Mouse (Mus musculus): Measurements from ENCODE around the gene Glrx.
"Not testable (repeated sequence)": the region's sequence is repeated elsewhere in the genome, so short reads cannot be mapped to it uniquely, and the experiment has no call there.

Gene Glrx

DNA sequence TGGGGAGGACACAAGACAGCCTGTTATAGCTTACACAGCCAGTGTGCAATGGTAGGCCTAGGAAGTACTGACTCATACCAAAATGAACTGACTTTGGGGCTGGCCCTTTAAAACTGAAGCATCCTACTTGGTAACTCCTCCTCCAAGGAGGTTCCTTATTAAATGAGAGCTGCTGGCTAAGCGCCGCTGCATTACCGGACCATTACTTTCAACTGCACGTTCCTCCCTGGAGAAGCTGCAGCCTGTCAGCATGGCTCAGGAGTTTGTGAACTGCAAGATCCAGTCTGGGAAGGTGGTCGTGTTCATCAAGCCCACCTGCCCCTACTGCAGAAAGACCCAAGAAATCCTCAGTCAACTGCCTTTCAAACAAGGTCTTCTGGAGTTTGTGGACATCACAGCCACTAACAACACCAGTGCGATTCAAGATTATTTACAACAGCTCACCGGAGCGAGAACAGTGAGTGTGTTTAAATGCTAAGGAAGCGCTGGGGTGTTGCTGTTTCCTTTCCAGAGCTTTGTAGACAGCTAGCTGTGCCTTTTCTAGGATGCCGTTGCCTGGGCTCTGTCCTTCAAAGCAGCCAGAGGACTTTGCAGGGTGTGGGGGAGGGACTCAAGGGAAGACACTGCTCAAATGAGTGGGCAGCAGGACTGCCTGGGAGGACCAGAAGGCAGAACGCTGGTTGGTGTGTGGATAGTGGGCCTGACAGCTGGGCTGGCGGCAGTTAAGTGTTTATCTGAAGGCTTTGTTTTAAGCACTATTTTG, at the start of gene Glrx:
Gene Glrx, plus strand, starts transcription at position 150 of the 763 bp plus-strand sequence.
- DNase-seq (ENCODE audit: low spot score in 2 of 2) = peak; percentile 7 to 22

DNA sequence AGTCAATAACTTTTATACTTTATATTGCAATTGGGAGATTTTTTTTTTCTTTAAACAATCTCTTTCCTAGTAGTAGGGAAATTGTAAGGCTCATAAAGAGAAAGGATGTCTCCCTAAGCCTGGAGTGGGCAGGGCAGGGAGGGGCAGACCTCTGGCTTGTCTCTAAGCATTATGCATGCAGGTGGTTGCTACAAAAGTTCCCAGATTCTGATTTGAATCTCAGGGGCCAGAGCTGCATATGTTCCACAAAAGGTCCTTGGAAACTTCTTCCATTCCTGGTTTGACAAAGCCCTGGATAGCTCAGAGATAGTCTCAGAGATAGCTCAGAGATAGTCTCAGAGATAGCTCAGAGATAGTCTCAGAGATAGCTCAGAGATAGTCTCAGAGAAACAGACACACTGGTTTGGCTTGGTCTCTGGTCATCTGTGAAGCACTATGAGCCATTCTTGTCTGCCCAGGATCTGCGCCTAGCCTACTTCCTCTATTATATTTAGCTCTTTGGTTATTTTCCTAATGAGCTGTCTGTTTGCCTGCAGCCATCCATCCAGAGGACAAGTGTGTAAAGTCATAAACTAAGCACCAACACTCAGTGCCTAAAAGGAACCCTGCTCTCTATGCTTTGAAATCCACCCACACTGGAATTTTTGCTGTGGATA, 49.0 kb upstream of the Glrx start:
- DNase-seq (ENCODE audit: low spot score in 2 of 2) = no peak

DNA sequence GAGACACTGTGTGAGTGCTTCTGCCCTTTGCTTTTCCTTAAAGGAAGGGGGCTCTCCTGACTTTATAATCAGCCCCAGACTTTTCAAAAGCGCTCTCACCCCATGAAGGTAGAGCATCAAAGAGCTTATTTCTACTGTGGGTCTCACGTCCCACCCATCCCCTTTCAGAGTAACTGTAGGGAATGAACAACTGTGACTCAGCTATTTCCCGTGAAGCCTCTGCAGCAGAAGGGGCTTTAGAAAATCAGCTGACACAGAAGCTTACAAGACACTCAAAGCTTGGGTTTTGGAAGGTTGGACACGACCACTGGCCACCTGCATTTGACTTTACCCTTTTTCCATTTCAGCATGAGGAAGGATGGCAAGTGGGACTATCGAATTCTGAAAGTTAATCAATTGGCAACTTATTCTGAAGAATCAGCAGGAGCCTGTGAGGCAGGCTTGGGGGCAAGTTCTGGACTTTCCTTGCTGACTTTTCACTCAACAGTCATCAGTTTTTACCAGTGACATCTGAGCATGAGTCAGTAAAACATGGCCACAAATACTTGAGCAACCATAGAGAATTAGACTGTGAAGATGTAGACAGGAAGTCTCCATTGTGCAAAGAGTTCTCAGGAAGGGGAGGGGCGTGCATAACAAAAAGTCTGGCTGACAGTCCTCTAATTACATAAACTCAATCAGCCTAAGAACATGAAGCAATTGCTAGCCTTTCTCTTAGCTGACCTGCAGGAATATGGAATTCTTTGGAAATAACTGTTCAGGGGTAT, 45.6 kb upstream of the Glrx start:
- DNase-seq (ENCODE audit: low spot score in 2 of 2) = no peak

DNA sequence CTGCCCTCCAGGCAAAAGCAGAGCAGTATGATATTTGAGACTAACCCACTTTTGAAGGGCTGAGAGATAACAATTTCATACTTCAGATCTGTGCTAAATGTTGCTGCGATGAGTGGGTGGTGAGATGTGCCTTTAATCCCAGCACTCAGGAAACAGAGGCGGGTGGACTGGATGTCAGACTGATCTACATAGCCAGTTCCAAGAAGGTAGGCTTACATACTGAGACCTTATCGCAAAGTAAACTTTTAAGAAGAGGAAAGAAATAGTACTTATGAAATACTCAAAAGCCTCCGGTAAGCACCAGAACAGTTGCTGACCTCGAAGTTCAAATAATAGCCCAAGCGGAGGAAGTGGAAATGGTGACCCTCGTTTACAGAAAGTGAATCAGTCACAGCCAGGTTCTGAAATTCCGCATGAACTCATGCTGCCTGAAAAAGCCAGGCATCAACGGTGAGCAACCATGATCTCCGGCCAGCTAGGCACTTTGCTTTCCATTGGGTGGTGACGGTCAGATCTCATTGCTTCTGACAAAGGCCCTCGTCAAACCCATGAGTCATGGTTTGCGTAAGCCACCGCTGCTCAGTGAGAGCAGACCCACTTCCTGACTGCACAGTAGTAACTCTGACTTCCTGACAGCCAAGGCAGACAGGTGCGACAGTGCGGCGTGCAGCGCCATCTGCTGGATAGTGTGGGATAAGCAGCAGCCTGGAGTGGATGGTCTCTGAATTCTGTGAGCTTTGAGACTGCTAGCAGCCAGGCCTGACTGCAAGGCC, 42.1 kb upstream of the Glrx start:
- peak; percentile 87 to 90 for DNase-seq (ENCODE audit: low spot score in 2 of 2)

DNA sequence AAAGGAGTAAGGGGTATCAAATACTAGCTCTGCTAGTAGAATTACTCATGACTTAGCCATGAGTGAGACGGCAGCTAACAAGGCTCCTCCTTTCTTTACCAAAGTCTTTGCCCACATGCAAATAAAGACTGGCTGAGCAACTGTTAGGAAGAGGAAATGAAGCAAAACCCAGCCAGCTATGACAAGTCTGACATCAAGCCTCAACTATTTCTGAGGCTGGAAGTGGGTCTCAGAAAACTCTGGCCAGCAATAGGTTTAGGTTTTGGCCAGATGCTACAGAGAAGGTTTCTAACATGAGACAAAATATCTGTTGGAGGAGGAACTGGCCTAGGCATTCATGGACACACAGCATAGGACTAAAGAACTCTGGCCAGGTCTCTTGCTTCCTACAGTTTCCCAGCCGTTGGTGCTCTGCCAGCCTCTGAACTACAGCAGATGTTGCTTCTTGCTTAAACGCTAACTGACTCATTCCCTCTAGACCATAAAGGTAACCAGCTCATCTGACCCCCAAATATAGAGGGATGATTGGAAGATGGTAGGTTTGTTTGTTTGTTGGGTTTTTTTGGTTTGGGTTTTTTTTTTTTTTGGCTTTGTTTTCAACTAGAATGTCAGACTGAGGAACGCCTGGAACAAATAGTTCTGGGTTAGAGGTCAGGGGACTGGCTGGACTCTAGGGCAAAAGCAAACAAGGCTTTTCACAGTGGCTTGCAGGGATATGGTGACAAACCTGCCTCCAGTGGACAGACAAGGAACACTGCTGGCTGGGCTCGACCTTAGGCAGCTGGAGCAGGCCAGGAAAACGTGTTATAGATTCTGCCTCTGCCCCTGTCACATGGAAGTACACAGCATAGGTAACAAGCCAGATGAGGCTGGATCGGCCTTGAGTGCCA, 41.0 kb upstream of the Glrx start:
- no peak for DNase-seq (ENCODE audit: low spot score in 2 of 2)

DNA sequence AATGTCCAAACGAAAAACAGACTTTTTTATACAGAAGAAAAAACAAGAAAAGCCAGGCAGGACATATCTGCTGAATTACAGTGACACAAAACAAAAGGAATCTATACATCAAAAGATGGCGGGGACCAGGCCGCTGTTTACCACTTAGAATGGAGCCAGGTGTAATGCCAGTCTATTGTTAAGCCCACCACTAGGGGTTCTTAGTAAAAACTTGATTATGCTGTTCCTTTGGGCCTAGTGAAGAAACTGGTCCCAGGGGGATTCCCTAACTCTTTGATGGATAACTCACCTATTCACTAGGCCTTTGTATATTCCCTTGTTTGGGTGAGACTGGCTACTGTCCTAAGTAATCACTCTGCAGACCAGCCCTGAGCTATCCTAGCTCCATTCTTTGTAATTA, 40.2 kb upstream of the Glrx start:
- DNase-seq (ENCODE audit: low spot score in 2 of 2) = no peak

DNA sequence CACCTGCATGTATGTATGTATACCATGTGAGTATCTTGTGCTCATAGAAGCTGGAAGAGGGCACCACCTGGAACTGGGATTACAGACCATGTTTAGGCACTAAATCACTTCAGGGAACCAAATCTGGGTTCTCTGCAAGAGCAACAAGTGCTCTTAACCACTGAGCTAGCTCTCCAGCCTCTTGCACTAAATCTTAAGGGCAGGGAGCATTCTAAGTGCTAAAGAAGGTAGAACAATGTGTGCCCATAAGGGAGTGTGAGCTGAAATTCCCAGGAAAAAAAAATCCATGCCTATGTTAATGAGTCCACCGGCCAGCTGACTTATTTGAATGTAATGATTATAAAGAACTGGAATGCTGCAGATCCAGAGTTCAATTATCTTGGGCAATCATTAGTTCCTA, 31.7 kb upstream of the Glrx start:
- no peak for DNase-seq (ENCODE audit: low spot score in 2 of 2)

DNA sequence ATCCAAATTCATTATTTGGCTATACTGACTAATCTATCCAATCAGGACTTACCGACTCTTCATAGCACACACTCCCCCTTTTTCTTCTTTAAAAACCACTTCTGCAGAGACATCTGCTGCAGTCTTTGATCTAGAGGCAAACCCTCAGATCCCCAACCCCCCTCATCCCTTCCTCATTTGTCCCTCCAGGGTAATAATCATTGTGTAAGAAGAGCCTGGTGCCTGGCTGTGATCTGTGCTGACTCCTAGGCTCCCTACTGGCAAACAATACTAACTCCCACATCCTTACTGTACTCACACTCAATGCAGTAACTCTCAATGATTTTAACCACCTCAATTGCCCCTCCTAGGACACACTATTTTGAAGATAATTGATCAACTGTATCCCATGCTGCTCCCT, 29.7 kb upstream of the Glrx start:
- DNase-seq (ENCODE audit: low spot score in 2 of 2) = no peak

DNA sequence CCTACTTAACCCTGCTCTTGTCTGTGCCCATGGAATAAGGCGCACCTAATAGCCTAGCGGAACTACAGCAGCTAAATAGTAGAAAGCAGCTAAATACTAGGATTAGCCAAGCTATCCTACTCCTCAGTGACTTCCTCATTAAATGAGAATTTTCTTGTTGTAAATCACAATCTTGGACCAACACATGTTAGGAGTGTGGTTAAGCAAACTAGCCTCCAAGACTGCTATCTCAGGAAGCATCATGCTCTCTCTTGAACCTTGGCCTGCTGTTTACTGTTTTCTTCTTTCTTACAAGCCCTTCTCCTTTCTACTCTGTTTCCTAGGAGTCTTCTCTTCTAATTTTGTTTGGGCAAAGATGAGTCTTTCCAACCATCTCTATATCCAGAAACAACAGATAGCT, 22.5 kb upstream of the Glrx start:
- no peak for DNase-seq (ENCODE audit: low spot score in 2 of 2)

DNA sequence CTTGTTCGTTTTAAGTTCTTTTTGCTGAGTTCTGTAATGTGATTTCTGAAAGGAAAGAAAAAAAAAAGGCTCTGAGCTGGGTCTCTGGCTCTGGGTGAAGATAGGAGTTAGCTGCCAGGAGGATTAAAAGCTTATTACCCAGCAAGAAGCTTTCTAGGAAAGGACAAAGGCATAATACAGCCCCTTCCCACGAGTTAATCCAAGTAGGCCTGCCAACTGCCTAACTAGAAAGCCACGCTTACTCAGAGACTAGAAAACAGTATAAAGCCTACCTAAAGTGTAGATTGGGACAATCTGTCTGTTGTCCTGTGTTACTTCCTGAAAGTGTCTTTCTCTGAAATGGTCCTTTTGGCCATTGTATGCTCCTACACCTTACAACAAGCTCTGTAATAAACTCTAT, 21.2 kb upstream of the Glrx start:
- no peak for DNase-seq (ENCODE audit: low spot score in 2 of 2)

DNA sequence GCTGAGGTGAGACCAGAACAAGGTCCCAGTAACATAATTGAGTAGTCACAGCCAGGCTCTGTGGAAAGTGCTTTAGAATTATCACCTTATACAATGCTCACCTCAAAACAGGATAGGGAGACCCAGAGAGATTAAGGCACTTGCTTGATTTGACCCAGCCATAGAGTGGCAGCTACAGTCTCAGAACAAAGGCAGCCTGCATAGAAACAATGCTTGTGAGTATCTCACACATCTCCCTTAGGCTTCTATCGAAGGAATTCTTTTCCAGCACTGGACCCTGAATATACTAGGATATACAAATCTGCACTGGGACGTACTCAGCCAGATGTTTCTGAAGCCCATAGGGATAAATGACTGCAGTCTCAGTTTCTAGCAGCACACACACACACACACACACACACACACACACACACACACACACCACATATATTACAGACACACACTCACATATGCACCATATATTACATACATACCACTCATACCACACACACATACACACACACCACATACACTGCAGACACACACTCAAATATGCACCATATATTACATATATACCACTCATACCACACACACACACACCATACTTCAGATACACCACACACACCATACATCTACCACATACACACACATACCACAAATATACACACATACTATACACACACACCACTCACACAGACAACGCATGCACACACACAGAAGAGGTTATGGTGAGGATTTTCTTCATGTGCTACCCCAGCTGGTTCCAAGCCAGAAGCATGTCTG, 20.5 kb upstream of the Glrx start:
- DNase-seq (ENCODE audit: low spot score in 2 of 2) = no peak

DNA sequence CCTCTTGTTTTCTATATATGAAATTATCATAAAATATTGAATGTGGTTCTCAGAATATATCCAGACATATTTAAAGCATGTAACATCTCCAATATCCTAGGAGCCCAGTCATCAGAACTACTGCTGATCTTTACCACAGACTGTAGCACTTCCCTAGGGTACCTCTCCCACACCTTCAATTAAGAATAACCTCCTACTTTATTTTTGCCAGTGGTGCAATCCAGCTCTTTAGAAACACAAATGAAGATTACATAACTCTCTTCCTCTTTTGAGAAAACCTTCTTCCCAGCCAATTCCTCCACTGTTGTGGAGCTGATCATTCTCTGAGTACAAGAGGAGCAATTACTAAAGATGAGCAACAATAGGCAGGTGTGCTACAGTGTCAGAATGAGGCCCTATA, 19.8 kb upstream of the Glrx start:
- DNase-seq (ENCODE audit: low spot score in 2 of 2) = no peak

DNA sequence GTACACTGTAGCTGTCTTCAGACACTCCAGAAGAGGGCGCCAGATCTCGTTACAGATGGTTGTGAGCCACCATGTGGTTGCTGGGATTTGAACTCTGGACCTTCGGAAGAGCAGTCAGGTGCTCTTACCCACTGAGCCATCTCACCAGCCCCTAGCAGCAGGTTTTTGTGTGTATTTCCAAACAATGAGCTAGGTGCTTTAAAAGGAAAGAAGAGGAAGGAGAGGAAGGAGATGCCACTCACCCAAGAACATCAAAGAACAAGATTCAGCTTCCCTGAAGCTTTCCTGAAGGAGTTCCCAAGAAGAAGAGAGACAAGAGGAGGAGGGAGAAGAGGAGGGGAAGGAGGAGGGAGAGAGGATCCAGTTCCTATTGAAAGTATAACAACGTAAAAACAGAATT, 17.3 kb upstream of the Glrx start:
- not testable (repeated sequence) for DNase-seq (ENCODE audit: low spot score in 2 of 2)

DNA sequence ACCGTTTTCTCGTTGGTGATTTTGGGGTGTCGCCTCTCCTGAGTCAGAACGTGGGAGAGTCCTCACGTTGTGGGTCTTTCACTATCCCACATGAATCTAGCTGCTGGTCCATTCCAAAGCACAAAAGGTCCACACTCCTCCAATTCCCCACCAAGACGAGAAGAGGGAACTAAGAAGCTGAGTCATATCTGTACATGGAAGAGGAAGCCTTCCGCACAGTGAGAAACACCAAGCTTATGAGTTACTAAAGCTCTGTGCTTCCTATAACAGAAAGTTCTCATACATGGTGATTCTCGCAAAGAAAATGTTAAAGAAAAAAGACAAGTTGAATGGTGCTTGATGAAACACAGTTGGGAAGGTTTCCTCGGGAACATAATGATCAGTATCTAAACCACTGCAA, 16.5 kb upstream of the Glrx start:
- DNase-seq (ENCODE audit: low spot score in 2 of 2) = no peak

DNA sequence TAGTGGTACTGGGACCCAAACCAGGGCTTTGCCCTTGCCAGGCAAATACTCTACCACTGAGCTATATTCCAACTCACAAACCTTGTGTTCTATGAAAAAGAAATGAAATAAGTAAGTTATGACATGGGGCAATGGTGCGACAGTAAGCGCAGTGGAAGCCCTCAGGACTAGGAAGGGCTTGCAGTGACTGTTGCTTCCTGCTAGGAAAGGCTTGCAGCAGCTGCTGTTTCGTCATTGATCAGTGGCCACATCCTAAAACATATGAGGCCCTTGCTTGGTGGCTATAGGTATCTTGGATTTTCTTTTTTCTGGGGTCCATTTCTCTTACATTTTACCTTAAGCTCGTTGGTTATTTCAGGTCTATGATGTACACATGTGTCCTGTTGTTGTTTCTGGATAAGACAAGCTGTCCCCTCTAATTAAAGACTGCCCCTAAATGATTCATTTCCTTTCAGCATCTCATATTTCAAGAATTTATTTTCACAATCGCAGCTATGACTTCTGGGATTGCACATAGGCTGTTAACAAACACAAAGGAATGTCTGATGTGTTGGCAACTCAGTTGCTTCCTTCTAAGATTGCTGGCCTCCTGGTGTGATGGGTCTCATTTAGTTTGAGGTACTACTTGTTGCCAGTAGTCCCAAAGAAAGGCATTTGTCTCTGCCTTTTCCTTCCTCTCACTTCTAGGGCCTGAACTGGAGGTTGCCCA, 14.9 kb upstream of the Glrx start:
- no peak for DNase-seq (ENCODE audit: low spot score in 2 of 2)

DNA sequence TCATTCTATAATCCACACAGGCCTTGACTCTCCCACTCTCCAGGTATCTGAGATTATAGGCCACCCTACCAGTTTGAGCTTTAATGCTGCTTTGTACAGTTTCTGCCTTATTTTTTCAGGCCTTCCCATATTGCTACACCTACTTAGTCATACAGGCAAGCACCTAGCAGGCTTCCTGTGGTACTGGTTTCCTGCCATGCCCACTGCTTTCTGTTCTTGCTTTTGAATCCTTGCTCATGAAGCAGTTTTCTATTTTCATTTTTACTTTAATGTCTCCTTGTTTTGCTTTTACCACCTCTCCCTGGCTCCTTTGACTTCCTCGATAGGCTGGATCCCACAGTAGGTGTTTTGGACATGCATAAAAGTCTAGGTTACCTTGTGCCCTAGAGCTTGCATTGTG, 14.3 kb upstream of the Glrx start:
- no peak for DNase-seq (ENCODE audit: low spot score in 2 of 2)

DNA sequence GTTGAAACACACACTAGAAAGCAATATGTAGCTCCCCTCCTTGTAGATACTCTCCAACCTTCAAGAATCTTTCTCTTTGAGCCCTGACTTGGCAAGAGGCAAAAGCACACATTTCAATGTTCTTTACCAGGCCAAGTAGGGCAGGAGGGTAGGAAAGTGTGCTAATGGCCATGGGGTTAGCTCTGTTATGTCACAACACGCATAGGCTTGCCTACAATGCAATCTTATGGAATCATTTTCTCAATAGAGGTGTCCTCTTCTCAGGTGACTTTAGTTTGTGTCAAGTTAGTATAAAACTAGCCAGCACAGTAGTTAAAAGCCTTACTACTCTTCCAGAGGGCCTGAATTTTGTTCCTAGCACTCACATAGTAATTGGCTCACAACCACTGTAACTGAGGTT, 9.0 kb upstream of the Glrx start:
- no peak for DNase-seq (ENCODE audit: low spot score in 2 of 2)

DNA sequence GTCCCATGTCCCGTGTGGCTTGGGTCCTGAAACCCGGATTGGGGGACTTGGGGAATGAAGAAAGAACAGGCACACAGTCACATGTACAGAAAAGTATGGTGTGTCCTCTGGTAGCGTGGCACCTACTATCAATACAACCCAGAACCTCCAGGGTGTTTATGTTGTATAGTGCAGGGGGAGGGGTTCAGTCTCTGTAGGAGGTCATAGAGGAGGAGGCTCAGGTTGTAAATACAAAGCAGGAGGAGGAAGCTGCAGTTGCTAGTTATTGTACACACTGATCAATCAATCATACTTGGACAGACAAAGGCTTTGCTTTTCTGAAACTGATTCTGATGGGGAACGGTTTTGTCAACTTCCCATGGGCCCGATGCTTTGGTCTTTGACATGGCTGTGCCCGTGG, 8.0 kb upstream of the Glrx start:
- DNase-seq (ENCODE audit: low spot score in 2 of 2) = no peak

DNA sequence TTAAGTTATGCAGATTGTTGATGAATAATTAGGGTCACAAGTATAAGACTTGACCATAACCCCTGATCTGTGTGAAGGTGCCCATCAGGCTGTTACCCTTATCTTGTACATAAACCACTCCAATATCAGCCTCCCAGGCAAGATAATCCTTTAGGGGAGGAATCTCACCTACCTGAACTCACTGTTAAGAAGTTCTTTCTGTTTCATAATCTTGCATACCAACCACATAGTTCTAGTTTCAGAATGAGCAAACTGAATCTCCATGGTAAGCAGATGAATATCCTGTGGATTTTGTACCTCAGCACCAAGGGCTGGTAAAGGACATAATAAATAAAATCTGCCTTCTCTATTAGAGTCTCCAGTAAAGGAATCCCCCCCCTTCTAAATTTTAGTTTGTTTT, 7.0 kb upstream of the Glrx start:
- no peak for DNase-seq (ENCODE audit: low spot score in 2 of 2)

DNA sequence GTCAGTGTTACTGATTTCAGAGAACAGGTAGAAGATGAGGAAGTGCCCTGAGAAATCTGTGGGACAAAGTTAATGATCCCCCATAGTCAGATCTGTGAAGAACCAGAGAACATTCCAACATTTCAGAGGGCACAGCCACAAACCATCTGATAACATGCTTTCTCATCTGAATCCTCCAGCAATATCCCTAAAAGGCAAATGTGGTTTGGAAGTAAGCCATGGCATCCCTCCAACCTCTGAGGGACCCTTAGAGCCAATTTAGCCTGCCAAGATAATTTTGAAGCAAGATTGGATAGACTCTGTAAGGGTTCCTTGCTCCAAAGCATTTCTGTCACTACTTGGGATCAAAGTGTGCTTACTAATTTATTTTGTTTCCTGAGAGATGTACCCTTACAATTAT, 6.2 kb upstream of the Glrx start:
- no peak for DNase-seq (ENCODE audit: low spot score in 2 of 2)
